Mouse (Mus musculus): ENCODE measurements around the gene Prcd. TPM values are rescaled to one million over a fixed set of nuclear protein-coding genes. Genes with fewer than 3 reads are reported as not detected.
"Not testable (repeated sequence)": the region's sequence is repeated elsewhere in the genome, so short reads cannot be mapped to it uniquely, and the experiment has no call there.

Gene Prcd
- polyA plus RNA-seq, 1 experiment from 2014 or later: 1.6 TPM

GRCm38 (mm10) chr11:116671845-116672434 is 18.6 kb downstream of the Prcd start:
- WGBS: under 1% methylated on average over 24 of the region's 24 CpGs
- Histone ChIP-seq H3K36me3 (ENCODE audit: control insufficient read depth, insufficient read depth, low read length) (peaks cover 41% of the 10 kb centered on the region), H3K4me3 (replicated peaks; ENCODE audit: low read depth, low read length) (peak overlapping the region; percentile 72), H3K4me1 (ENCODE audit: control insufficient read depth, insufficient read depth, low read length) (peaks cover 17% of the 10 kb centered on the region), H3K4me2 (ENCODE audit: low read length) (peak overlapping the region; percentile 94), H3K27ac (replicated peaks; ENCODE audit: low read depth, low read length) (no peak overlapping the region), H3K27me3 (ENCODE audit: control insufficient read depth, insufficient read depth, low read length) (no peaks in the 10 kb centered on the region), H3K9ac (replicated peaks; ENCODE audit: low read length) (peak overlapping the region; percentile 89), H3K9me3 (ENCODE audit: control insufficient read depth, low read length) (no peaks in the 10 kb centered on the region)
- DNase-seq (no peak), ATAC-seq (ENCODE audit: low FRiP score, low TSS enrichment) (peak; percentile 29; the same call in 1 of the 2 replicates)

GRCm38 (mm10) chr11:116672595-116672994 is 19.3 kb downstream of the Prcd start:
- Histone ChIP-seq H3K4me1 (ENCODE audit: control insufficient read depth, insufficient read depth, low read length) (peaks cover 17% of the 10 kb centered on the region), H3K36me3 (ENCODE audit: control insufficient read depth, insufficient read depth, low read length) (peaks cover 48% of the 10 kb centered on the region), H3K27ac (replicated peaks; ENCODE audit: low read depth, low read length) (no peak overlapping the region), H3K4me2 (ENCODE audit: low read length) (peak overlapping the region; percentile 94), H3K9me3 (ENCODE audit: control insufficient read depth, low read length) (no peaks in the 10 kb centered on the region), H3K9ac (replicated peaks; ENCODE audit: low read length) (peak overlapping the region; percentile 89), H3K27me3 (ENCODE audit: control insufficient read depth, insufficient read depth, low read length) (no peaks in the 10 kb centered on the region), H3K4me3 (replicated peaks; ENCODE audit: low read depth, low read length) (peak overlapping the region; percentile 72)
- ATAC-seq (ENCODE audit: low FRiP score, low TSS enrichment): no peak
- 21% methylated on average over 7 of the region's 7 CpGs for WGBS
- no peak for DNase-seq

GRCm38 (mm10) chr11:116673410-116673809 is 20.1 kb downstream of the Prcd start:
- no peak overlapping the region; the same call in 1 of the 2 replicates for H3K4me3 ChIP-seq (replicated peaks; ENCODE audit: low read depth, low read length)
- H3K4me1 ChIP-seq (ENCODE audit: control insufficient read depth, insufficient read depth, low read length): peaks cover 17% of the 10 kb centered on the region

DNA sequence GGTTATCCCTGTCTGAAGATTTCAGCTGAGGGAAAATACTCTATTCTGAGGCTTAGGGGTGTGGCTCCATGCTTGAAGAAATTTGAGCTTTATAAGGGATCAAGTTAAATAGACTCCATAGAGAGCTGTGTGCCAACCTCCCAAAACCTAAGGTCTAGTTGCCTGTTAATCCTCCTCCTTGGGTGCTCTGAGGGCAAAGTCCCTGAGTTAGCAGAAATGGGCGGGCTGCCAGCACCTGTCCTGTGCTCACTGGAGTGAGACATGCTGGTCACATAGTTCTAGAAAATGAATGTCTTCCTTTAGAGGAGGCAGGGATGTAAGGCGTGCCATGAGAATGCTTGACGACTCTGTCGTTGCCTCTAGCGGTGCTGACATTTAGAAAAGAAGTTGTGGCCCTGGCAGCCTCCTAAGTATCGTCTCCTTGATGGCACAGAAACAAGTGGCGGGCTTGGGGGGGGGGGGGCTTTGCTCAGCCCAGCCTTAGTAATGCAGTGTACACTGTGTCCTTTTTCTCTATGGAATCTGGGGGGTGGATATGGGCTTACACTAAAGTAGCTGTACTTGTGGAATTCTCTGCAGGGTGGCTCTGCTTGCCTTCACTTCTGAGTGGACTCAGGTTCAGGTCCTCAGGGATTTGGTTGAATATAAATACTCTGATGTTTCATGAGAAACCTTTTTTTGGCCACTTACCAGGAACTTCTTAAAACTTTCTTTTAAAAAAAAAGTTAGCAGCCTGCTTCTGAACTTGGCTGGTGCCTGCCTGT is 21.5 kb downstream of the Prcd start:
- no peaks in the 10 kb centered on the region for H3K9me3 ChIP-seq (ENCODE audit: control insufficient read depth, low read length)
- WGBS: 68% methylated on average over 7 of the region's 7 CpGs
- no peak overlapping the region for H3K4me3 ChIP-seq (replicated peaks; ENCODE audit: low read depth, low read length)
- no peak overlapping the region for H3K27ac ChIP-seq (replicated peaks; ENCODE audit: low read depth, low read length)
- ATAC-seq (ENCODE audit: low FRiP score, low TSS enrichment) (no peak), DNase-seq (no peak)
- H3K4me1 ChIP-seq (ENCODE audit: control insufficient read depth, insufficient read depth, low read length): peaks cover 17% of the 10 kb centered on the region
- no peak overlapping the region for H3K9ac ChIP-seq (replicated peaks; ENCODE audit: low read length)
- H3K36me3 ChIP-seq (ENCODE audit: control insufficient read depth, insufficient read depth, low read length): peaks cover 57% of the 10 kb centered on the region
- H3K4me2 ChIP-seq (ENCODE audit: low read length): no peak overlapping the region
- H3K27me3 ChIP-seq (ENCODE audit: control insufficient read depth, insufficient read depth, low read length): no peaks in the 10 kb centered on the region

More at GRCm38 (mm10) chr11:116673410-116673809, 20.1 kb downstream of the Prcd start:
- Histone ChIP-seq H3K4me2 (ENCODE audit: low read length) (peak overlapping the region; percentile 94; the same call in 1 of the 2 replicates), H3K27ac (replicated peaks; ENCODE audit: low read depth, low read length) (no peak overlapping the region), H3K36me3 (ENCODE audit: control insufficient read depth, insufficient read depth, low read length) (peaks cover 51% of the 10 kb centered on the region), H3K9me3 (ENCODE audit: control insufficient read depth, low read length) (no peaks in the 10 kb centered on the region), H3K9ac (replicated peaks; ENCODE audit: low read length) (no peak overlapping the region), H3K27me3 (ENCODE audit: control insufficient read depth, insufficient read depth, low read length) (no peaks in the 10 kb centered on the region)
- 88% methylated on average over 2 of the region's 2 CpGs for WGBS
- DNase-seq (no peak), ATAC-seq (ENCODE audit: low FRiP score, low TSS enrichment) (no peak)

GRCm38 (mm10) chr11:116675429-116675828 is 22.1 kb downstream of the Prcd start:
- H3K27ac ChIP-seq (replicated peaks; ENCODE audit: low read depth, low read length); H3K27me3 ChIP-seq (ENCODE audit: control insufficient read depth, insufficient read depth, low read length); H3K9ac ChIP-seq (replicated peaks; ENCODE audit: low read length); ATAC-seq (ENCODE audit: low FRiP score, low TSS enrichment); H3K4me3 ChIP-seq (replicated peaks; ENCODE audit: low read depth, low read length); H3K9me3 ChIP-seq (ENCODE audit: control insufficient read depth, low read length); DNase-seq; H3K4me2 ChIP-seq (ENCODE audit: low read length): not testable (repeated sequence)
- Histone ChIP-seq H3K4me1 (ENCODE audit: control insufficient read depth, insufficient read depth, low read length) (peaks cover 17% of the 10 kb centered on the region), H3K36me3 (ENCODE audit: control insufficient read depth, insufficient read depth, low read length) (peaks cover 57% of the 10 kb centered on the region)
- WGBS: 87% methylated on average over 6 of the region's 6 CpGs

- no peak for DNase-seq
- H3K4me3 ChIP-seq (replicated peaks; ENCODE audit: low read depth, low read length): no peak overlapping the region
- H3K9ac ChIP-seq (replicated peaks; ENCODE audit: low read length): no peak overlapping the region
- H3K4me2 ChIP-seq (ENCODE audit: low read length): no peak overlapping the region
- no peak for ATAC-seq (ENCODE audit: low FRiP score, low TSS enrichment)
- peaks cover 11% of the 10 kb centered on the region for H3K4me1 ChIP-seq (ENCODE audit: control insufficient read depth, insufficient read depth, low read length)
- no peaks in the 10 kb centered on the region for H3K9me3 ChIP-seq (ENCODE audit: control insufficient read depth, low read length)
- peaks cover 61% of the 10 kb centered on the region for H3K36me3 ChIP-seq (ENCODE audit: control insufficient read depth, insufficient read depth, low read length)
- no peak overlapping the region for H3K27ac ChIP-seq (replicated peaks; ENCODE audit: low read depth, low read length)
- 95% methylated on average over 14 of the region's 14 CpGs for WGBS
- no peaks in the 10 kb centered on the region for H3K27me3 ChIP-seq (ENCODE audit: control insufficient read depth, insufficient read depth, low read length)
These were observed 23.0 kb downstream of the Prcd start for GRCm38 (mm10) chr11:116676175-116676976.

GRCm38 (mm10) chr11:116677711-116678441 is 24.5 kb downstream of the Prcd start:
- Histone ChIP-seq H3K4me2 (ENCODE audit: low read length) (no peak overlapping the region), H3K27ac (replicated peaks; ENCODE audit: low read depth, low read length) (no peak overlapping the region), H3K27me3 (ENCODE audit: control insufficient read depth, insufficient read depth, low read length) (no peaks in the 10 kb centered on the region), H3K9me3 (ENCODE audit: control insufficient read depth, low read length) (no peaks in the 10 kb centered on the region), H3K4me1 (ENCODE audit: control insufficient read depth, insufficient read depth, low read length) (peaks cover 6% of the 10 kb centered on the region), H3K36me3 (ENCODE audit: control insufficient read depth, insufficient read depth, low read length) (peaks cover 73% of the 10 kb centered on the region), H3K9ac (replicated peaks; ENCODE audit: low read length) (no peak overlapping the region), H3K4me3 (replicated peaks; ENCODE audit: low read depth, low read length) (no peak overlapping the region)
- no peak for DNase-seq
- ATAC-seq (ENCODE audit: low FRiP score, low TSS enrichment): no peak
- WGBS: 90% methylated on average over 8 of the region's 8 CpGs

DNA sequence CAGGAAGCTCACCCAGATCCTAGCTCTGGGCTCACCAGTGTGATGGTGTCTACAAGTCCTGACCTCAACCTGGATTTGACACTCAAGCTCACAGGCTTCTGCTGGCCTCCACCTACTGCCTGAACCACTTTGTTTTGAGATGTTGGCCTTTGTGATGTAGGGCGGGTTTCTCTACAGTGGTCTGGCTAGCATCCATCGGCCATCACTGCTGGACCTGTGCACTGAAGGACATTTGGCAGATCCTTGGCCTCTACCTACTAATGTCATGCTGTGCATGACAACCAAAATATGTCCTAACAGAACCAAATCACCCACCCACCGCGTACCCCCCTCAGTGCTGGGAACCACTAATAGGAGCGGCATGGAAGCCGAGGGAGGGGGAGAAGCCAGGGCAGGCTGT is 25.8 kb downstream of the Prcd start:
- H3K27me3 ChIP-seq (ENCODE audit: control insufficient read depth, insufficient read depth, low read length): no peaks in the 10 kb centered on the region
- 95% methylated on average over 6 of the region's 6 CpGs for WGBS

More for the DNA sequence above, 25.8 kb downstream of the Prcd start:
- Histone ChIP-seq H3K4me1 (ENCODE audit: control insufficient read depth, insufficient read depth, low read length) (no peaks in the 10 kb centered on the region), H3K27ac (replicated peaks; ENCODE audit: low read depth, low read length) (no peak overlapping the region), H3K4me2 (ENCODE audit: low read length) (no peak overlapping the region), H3K9ac (replicated peaks; ENCODE audit: low read length) (no peak overlapping the region), H3K36me3 (ENCODE audit: control insufficient read depth, insufficient read depth, low read length) (peaks cover 62% of the 10 kb centered on the region), H3K9me3 (ENCODE audit: control insufficient read depth, low read length) (no peaks in the 10 kb centered on the region), H3K4me3 (replicated peaks; ENCODE audit: low read depth, low read length) (no peak overlapping the region)
- DNase-seq (no peak), ATAC-seq (ENCODE audit: low FRiP score, low TSS enrichment) (no peak)

Measured in midbrain, embryonic 14.5 days (tissue).